Mouse (Mus musculus) mouse trophoblast stem cell (cell line): ENCODE data around the gene Nr5a1.

Experiments
- in situ Hi-C, 2 experiments: fragments of 300-500 bp; cut with MseI, MboI; formaldehyde crosslinking; loops; 2 replicates in 1 of 2; 3 replicates in 1 of 2; pipeline ENCODE4 v1.15.1; 2025

The Nr5a1 gene

DNA sequence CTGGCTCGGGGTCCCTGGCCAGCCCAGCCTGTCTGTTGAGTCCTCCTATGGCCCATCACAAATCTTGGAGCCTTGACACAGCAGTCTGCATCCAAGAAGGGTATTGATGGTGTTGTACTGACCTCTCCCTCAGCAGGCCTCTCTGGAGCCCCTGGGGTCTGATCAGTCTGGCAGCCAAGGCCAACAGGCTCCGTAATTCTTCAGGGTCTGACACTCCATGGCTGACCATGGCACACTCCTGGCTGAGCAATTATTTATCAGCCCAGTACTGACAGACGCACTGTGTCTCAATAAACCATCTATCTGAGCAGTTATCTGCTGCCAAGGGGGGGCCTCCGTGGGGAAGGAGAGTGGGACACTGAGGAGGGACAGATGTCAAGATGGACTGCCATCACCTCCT is 9.3 kb downstream of the Nr5a1 start:
- in situ Hi-C loops = no loop called here

DNA sequence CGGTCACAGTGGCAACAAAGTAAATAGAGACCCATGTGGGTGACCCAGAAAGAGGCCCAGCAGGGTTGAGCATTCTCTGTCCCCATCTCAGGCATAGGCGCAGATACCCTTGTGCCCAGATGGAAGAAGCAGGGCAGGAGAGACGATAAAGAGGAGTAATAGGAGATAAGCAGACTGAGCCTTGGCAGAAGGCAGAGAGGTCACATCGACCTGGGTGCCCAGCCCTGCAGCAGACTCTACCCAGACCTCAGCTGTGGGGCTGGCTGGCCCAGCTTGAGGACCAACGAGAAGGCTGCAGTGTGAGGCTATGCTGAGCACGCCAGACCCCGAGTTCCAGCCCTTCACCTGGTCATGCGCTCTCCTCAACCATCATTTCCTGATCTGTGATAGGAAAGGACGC is 10.0 kb downstream of the Nr5a1 start:
- in situ Hi-C loops = no loop called here

DNA sequence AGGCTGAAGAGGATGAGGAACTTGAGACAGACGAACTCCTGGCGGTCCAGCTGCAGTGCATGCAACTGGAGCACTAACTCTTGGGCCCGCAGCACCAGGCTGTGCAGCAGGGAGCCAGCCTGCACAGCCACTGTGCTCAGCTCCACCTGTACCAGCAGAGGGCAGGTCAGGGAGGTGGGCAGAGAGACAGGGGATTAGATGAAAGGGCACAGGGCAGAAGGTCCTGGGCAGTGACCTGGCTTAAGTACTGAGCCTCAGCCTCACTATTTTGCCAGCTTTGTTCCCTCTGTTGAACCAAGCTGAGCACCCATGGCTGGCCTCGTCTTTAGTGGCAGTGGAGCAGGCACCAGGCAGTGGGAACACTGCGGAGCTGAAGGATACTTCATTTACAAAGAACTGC is 14.2 kb downstream of the Nr5a1 start:
- in situ Hi-C loops = no loop called here

DNA sequence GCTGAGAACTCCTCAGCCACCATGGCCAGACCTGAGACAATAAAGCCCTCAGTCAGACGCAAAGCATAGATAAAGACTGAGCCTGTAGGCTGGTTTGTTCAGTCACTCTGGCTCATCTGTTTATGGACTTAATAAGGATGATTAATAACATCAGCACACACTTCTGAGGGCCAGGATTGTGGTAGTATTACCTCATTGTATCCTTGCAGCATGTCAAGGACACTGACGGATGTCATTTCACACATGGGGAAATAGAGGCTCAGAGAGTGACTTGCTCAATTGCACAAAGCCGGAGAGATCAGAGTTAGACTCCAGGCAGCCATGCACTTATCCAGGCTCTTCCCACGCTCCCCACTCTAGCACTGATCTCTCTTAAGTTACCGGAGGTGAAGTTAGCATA is 15.7 kb downstream of the Nr5a1 start:
- in situ Hi-C loops = no loop called here

DNA sequence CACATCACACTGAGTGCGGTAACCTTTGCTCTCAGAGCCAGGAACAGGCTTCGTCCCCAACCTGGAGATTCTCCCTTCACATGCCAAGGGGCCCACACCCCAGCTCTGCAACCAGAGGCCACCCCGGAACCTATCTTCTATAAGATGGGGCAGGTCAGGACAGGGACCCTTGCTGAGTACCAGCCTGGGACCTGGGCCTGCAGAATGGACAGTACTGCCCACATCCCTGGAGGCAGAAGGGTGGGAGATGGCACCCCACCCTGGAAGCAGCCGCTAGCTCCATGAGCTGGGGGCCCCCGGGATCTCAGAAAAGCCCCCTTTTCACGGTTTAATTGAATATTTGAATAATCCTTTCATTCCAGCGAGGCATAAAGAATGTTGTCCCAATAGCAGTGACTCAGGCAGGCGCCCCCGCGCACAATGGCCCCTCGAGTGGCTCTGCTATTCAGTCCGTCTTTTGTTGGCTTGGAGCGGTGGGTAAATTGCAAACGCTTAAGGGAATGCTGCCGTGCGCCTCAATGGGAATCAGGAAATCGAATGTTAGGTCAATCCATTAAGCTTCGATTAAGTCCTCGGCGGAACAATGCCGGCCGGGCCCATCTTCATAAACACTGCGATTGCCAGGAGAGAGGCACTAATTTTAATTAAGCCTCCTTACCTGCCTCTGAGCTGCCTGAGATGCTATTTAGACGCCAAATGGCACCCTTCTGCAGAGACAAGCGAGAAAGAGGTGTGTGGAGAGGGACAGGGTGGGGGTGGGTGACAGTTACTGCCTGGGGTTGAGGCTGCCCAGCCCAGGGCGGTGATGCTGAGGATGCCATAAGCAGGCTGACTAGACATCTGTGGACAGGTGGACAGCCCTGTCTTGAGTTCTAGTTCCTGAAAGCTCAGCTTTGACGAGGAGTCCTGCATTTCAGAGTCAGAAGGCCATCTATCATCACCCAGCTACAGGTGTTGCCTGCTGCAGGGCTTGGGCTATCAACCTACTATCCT is 16.9 kb downstream of the Nr5a1 start:
- in situ Hi-C loops = no loop called here

DNA sequence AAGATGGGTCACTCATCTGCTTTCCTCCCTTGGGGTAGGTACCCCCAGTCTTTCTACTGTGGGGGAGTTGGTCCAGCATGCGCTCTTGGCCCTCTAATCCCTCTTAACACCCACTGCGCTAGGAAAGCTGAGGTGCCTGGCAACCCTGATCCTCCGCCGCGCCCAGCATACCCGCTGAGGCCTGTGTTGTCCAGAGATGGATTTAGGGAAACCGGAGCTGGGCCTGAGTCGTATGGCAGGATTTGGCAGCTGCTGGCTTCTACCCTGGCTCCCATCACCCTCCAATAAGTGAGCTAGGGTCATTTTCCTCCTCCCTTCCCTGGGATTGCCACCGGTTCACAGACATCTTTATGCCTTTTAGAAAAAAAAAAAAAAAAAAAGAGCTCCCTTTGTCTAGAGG is 18.6 kb downstream of the Nr5a1 start:
- in situ Hi-C loops = no loop called here

DNA sequence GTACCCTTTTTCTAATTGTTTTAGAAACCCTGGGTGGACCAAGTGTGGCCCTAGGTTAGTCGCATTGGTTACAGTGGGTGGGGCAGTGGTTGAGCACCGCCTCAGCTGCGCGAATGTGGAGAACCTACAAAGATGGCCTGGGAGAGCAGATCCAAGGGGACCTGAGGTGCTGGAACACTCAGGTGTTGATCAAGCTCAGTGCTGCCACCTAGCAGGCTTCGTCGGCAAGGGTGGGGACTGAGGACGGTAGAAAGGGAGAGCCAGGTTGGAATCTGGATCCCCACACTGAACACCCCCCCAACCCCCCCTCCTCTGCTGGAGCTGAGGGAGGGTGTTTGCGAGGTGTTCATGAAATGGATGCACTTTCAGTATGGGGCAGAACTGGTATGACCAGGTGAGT is 22.8 kb downstream of the Nr5a1 start:
- in situ Hi-C loops = no loop called here

DNA sequence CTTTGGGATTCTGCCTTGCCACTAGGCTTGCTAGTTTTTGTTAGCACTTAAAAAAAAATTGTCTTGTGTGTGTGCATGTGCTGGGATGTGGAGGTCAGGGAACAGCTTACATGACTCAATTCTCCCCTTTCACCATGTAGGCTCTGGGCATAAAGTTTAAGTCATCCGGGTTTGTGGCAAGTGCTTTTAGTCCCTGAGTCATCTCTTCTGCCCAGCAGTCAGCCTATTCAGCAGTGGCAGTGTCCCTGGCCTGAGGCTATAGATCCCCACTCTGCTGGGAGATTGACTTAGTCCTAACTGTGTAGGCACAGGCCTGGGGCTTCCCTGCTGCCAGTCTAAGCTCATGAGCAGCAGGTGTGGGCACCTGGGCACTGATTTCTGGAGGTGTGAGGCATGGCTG is 24.5 kb downstream of the Nr5a1 start:
- in situ Hi-C loops = no loop called here

DNA sequence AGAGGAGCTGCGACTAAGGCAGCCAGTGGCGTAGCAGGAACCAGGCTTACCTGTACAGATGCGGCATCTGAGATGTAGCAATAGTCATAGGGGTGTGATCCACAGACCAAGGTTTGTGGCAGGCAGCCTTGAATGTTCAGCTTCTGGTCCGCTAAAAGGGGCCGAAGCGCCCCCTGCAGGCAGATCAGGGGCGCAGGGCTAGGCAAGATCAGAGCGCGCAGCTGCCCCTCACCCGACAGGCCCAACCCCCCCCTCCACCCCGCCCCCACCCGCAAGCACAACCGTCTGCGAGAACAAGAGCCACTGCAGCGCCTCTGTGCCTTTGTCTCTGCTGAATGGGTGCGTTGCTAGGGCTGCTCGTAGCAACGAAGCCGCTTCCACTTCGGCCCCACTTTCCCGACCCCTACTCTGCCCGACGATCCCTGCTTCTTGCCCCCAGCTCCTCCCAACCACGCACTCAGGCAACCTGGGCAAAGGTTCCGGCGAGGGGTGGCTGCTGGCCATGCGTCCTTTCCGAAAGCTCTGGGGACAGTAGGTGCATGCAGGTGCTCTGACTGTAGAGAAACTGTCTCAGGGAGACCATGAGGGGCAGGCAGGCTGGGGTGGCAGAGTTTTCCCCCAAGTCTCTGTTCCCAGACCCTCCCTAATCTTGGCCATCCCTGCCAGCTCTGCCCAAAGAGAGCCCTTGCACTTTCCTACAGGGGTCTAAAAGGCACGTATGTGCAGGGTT is 25.4 kb downstream of the Nr5a1 start:
- in situ Hi-C loops = no loop called here

DNA sequence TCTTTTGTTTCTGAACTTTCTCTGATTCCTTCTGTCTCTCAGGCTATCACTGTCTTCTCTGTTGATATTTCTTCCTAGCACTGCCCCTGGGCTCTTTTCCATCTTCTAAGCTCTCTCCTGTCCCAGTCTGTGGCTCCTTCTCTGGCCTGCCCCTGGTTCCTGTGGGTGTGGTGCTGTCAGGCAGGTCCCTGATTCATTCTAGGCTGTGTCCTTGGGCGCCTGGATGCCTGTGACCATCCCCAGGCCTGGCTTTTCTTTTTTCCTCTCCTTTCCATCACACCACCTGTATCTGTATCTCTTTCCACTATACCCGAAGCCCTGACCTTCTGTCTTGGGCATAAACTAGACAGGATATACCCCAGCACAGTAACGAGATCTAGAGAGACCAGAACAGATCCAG is 28.6 kb downstream of the Nr5a1 start:
- in situ Hi-C loops = no loop called here

DNA sequence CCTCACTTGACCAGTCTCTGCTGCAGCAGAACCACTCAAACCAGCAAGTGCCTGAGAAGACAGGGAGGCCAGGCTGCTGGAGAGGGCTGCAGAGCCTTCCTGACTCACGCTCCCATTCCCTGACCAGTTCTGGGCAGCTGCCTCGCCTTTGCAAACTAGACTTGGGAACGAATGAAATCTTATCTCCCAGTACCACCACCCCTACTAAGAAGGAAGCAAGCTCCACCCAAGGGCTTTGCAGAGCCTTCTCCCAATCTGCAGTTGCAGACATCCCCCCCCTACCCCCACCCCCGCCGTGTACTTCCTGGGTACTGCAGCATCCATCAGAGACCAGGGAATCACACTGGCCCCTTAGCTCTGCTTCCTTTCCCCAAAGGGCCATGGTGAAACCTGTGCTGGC is 31.3 kb downstream of the Nr5a1 start:
- in situ Hi-C loops = no loop called here

DNA sequence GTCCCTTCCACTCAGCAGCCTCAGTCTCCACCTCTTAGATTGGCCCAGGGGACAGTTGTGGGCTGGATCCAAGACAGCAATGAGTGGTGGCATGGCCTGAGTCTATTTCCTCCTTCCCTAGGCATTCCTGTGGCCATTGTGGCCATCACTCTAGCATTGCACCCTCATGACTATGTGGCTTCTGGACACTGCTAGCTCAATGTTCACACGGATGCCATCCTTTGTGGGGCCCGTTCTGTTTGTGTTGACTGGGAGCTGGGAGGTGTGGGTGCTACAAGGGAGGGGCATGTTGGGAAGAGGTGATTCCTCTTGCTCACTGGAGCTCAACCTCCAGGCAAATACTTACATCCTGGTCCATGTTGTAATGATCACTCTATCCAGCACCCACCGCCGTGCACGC is 32.1 kb downstream of the Nr5a1 start:
- in situ Hi-C loops = no loop called here

DNA sequence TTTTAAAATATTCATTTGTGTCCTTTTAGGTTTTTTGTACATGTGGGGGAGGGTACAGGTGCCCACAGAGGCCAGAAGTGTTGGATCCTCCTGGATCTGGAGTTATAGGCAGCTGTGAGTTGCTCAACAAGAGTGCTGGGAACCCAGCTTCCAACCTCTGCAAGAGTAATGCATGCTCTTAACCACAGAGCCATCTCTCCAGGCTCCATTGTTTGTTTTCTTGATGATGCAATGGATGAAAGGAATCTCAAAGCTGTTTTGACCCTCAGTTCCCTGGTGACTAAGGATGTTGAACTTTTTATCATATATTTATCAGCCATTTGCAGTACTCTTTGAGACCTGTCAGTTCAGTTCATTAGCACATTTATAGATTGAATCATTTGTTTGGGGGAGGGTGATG is 35.4 kb downstream of the Nr5a1 start:
- in situ Hi-C loops = no loop called here

DNA sequence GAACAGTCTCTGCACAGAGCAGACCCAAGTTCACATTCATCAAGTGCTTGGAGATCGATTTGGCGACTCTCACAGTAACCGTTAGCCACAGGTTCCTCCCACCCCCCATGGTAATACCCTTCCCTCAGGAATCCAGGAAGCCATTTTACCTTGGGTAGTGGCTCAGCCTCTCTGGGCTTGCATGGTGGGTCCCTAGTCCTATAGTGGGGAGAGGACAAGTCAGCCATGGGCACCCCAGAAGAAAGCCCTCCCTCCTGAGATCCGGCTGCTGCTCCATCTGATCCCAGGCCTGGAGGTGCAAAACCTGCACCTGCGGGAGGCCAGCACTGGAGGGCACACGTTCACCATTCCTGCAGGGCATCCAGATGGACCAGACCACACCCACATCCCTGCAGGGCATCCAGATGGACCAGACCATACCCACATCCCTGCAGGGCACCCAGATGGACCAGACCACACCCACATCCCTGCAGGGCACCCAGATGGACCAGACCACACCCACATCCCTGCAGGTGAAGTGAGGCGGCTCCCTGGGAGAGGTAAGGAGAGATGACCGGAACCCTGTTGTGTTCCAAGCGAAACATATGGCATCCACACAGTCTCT is 38.9 kb downstream of the Nr5a1 start:
- in situ Hi-C loops = no loop called here

DNA sequence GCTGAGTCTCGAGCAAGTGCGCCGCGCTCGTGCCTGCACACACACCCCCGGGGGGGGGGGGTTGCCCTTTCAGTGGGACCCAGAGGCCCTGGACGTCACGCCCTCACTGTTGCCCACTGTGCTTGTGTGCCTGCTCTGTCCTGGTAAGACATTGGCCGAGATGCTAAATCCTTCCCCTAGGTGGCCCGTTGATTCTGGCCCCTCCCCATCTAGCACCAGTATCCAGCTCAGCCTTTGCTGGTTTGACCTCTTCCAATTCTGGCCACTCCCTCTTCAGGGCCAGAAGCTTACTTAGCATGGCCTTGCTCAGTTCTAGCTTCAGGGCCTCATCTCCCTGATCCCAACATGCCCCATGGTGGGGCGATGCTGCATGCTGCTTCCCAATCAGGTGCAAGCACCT is 41.8 kb downstream of the Nr5a1 start:
- in situ Hi-C loops = no loop called here

DNA sequence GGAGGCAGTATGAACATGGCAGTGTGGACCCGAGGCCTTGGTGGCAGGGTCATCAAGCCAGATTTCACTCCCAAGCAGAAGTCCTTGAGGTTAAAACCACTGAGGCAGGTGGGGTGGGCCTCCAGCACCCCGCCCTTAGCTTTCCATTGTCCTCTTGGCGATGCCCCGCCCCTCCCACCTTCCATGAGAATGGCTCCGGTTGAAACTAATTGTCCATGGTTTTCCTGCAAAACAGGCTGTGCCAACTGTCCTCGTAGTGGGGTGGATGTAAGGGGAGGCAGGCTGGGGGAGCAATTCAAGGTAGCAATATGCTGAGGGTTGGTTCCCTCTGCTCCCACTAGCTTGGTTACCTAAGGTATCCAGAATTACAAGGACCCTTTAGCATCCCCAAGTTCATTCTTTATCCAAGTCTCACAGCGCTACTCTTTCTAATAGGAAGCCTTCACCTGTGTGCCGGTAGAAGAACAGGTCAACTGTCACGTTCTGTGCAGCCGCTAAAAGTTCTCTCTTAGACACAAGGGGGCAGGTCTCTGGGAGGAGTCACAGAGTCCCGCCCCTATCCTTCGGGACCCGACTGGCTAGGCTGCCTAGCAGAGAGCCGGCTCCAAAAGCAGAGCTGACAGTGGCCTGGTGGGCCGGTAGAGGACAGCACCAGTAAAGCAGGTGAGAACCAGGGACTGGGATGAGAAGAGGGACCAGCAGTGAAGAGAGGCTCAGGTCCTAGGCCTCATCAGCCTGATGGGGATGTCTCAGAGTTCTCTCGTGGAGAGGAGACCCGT is 45.4 kb downstream of the Nr5a1 start:
- in situ Hi-C loops = no loop called here

DNA sequence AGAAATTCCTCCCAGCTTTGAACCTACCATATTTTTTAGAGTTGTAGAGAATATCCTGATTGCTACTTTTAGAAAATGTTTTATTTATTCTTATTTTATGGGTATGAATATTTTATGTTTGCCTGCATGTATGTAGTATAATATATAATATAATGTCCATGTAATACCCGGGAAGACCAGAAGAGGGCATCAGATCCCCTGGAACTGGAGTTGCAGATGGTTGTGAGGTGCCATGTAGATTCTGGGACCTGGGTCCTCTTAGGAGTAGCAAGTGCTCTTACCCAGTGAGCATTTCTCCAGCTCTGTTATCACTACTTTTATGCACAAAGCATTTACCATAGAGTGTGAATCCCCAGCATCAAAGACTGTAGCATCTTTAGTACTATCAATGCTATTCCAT is 52.9 kb downstream of the Nr5a1 start:
- in situ Hi-C loops = loop anchor here (5.0 kb wide), 1 partner anchor 76 kb away; no protein-coding TSS in a partner anchor

DNA sequence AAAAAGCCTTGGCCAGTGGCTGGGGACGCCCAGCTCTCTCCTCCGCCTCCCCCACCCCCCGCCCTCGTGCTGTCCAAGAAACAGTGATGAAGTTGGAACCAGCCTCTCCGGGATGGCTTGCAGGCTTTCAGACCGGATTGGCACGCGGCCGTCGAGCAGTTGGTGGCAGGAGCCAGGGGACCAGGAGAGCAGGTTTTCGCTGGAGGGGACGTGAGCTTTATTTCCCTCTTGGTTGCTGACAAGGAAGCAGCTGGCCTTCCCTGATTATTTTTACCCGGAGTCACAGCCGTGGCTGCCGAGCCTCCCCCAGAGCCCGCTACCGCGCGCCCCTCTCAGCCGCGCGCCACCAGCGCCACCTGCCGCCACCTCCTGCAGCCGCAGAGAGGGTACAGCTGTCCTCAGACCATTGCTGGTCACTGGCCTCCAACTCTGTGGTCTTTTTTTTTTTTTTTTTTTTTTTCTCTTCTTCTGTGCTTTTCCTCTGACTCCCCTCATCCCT is 56.0 kb downstream of the Nr5a1 start:
- in situ Hi-C loops = no loop called here

DNA sequence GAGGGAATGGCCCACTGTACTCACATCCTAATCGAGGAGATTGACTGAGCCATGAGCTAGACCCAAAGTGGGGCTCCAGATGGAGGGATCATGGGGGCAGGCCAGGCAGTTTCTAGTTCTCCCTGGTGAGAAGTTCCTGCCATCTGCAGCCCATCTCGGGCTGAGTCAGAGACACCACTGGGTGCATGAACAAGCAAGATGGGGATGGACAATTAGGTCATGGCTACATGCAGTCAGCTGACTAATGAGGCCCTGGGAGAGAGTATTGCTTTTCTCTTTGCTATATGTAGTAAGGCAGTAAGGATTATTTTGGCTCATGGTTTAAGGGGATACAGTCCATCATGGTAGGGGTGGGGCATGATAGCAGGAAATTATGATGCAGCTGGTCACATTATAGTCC is 60.6 kb downstream of the Nr5a1 start:
- in situ Hi-C loops = no loop called here

DNA sequence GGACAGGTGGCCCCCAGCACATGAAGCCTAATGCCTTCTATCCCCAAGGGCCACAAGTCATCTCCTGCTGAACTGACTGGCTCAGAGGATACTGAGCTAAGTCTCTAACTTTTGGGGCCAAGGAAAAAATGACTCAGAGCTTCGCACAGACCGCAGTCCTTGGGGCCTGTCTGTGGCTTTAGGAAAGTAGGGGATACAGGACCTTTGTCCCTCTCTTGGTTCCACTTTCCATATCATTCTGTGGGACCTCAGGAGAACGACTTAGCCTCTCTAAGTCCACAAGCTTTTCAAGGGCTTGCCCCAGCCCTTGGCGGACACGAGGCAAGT is 61.1 kb downstream of the Nr5a1 start:
- in situ Hi-C loops = no loop called here

DNA sequence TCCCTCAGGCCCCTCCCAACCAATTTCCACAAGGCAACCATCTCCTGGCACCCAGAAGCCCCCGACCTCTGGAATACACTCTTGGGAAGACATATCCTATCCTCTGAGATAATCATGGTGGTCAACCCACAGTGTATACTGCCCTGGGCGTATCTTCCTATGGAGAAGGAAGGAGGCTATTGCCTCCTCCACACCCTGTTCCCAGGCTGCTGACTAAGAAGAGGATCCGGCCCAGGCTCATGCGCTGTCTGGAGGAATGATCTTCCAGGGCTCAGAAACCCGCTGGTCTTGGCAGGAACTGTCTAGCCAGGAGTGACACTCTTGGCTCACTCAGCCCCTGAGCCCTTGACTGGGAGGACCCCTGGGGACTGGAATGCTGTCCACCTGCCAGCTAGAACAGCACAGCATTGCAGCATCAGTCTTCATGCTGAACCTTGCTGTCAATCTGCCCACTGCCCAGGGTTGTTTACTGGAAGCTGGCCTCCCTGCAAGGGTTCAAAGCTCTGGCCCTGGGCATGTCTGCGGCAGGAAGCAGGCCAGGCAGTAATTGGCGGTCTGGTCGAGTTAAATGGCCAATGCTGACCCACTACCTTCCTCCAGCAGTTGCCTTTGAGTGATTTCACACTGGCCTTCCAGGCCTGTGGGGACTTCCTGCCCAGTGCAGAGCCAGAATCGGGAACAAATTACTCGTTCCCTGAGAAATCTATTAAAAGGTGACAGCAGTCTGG is 61.6 kb downstream of the Nr5a1 start:
- in situ Hi-C loops = no loop called here
